13 mouse cellular contexts compared by ENCODE assay signal in the genomic region with DNA sequence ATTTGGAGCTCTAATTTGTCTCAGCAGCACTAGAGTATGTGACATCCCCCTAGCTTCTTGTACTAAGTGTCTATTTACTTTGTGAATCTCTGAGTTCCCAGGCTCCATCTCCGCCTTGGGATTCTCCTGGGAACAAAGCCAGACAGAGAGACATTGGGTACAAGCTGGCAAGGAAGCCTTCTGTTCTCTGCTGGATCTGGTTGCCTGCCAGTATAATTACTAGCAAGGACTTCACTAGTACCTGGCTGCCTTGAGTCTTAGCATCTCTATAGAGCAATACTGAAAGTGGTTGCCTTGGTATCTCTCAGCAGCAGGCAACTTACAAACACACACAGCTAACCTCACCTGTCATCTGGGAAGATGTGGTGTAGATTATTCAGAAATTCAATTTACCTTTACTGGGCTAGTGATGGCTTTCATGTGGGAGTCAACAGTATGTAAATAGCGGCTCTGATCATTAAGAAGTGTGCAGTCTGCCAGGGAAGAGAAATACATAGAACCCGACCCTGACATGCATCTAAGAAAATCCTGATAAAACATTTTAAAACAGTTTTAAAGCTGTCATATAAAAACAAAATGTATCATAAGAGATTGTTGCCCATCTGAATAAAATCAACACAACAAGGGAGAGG.
A peak's percentile ranks its signal among the peaks of the same experiment; 100 is the strongest.
DNase-seq lines count a peak whose midpoint lies in the region; ATAC-seq and TF ChIP-seq lines count a peak whose summit lies in the region.
"Had no signal": no experiment of that assay in that cellular context is flagged by ENCODE, and none has a peak within 500 bp of the region (broad histone marks: within the 10 kb centered on the region; RNA-seq: fewer than 3 reads in every experiment).

No protein-coding gene starts in this region.

- H3K4me1 ChIP-seq in forebrain, embryonic 15.5 days, result peaks cover 13% of the 10 kb centered on the region; the same call in 1 of the 2 replicates
- H3K4me1 ChIP-seq in forebrain, embryonic 11.5 days (replicated peaks; ENCODE audit: control insufficient read depth, insufficient read depth, low read length), result no peaks in the 10 kb centered on the region
- no peaks in the 10 kb centered on the region for H3K4me1 ChIP-seq in stomach, postnatal 0 days (replicated peaks; ENCODE audit: control insufficient read depth, insufficient read depth)

- H3K9ac ChIP-seq in forebrain, embryonic 15.5 days (replicated peaks), result no peak overlapping the region
- no peak overlapping the region for H3K9ac ChIP-seq in forebrain, embryonic 11.5 days (ENCODE audit: low read length)
- H3K9ac ChIP-seq in stomach, postnatal 0 days (ENCODE audit: low read length), result no peak overlapping the region
- H3K9ac ChIP-seq: neural tube, embryonic 13.5 days had no signal

- H3K9me3 ChIP-seq in forebrain, embryonic 15.5 days, result no peaks in the 10 kb centered on the region
- no peaks in the 10 kb centered on the region for H3K9me3 ChIP-seq in forebrain, embryonic 11.5 days (ENCODE audit: control insufficient read depth, low read length)
- H3K9me3 ChIP-seq in stomach, postnatal 0 days (ENCODE audit: control insufficient read depth, low read length), result no peaks in the 10 kb centered on the region
- H3K9me3 ChIP-seq: neural tube, embryonic 13.5 days had no signal

- no peak for DNase-seq in forebrain, embryonic 11.5 days (ENCODE audit: low spot score)
- DNase-seq in cerebellum, adult 9-11 months, result peak; percentile 60
- peak; percentile 75 to 78 for DNase-seq in layer of hippocampus, adult 8-10 months (ENCODE audit: low spot score in 2 of 2)
- peak; percentile 71 for DNase-seq in right cerebral cortex, adult 18-20 months
- no peak for DNase-seq in gastrocnemius, postnatal 10 days
- DNase-seq in stomach, postnatal 0 days (ENCODE audit: low spot score), result no peak
- DNase-seq: adrenal gland, postnatal 36 days; gastrocnemius, postnatal 14 days; kidney, adult 9 months; lung, postnatal 4 days had no signal

- H3K4me3 ChIP-seq in forebrain, embryonic 15.5 days, result no peak overlapping the region
- no peak overlapping the region for H3K4me3 ChIP-seq in forebrain, embryonic 11.5 days (ENCODE audit: low read depth, low read length)
- H3K4me3 ChIP-seq in stomach, postnatal 0 days (ENCODE audit: low read depth, low read length), result no peak overlapping the region
- H3K4me3 ChIP-seq: neural tube, embryonic 13.5 days had no signal

- H3K36me3 ChIP-seq in forebrain, embryonic 15.5 days, result no peaks in the 10 kb centered on the region
- H3K36me3 ChIP-seq in forebrain, embryonic 11.5 days (ENCODE audit: control insufficient read depth, insufficient read depth, low read length), result no peaks in the 10 kb centered on the region
- no peaks in the 10 kb centered on the region for H3K36me3 ChIP-seq in stomach, postnatal 0 days (ENCODE audit: control insufficient read depth, insufficient read depth, low read length)
- H3K36me3 ChIP-seq: neural tube, embryonic 13.5 days had no signal

- TF ChIP-seq EP300 in stomach, postnatal 0 days (optimal IDR thresholded peaks at IDR 0.05), result no peak

- peak; percentile 77 for ATAC-seq in forebrain, embryonic 15.5 days (replicated peaks)
- no peak for ATAC-seq in forebrain, embryonic 11.5 days (replicated peaks; ENCODE audit: low FRiP score)
- ATAC-seq in inflammation-experienced regulatory T-cells, adult 6 months, result no peak
- no peak for ATAC-seq in stomach, postnatal 0 days (ENCODE audit: low FRiP score, low TSS enrichment)

- no peak for TF ChIP-seq CTCF in stomach, postnatal 0 days (IDR thresholded peaks at IDR 0.05; ENCODE audit: low read depth)

- no peaks in the 10 kb centered on the region for H3K27me3 ChIP-seq in forebrain, embryonic 15.5 days
- no peaks in the 10 kb centered on the region for H3K27me3 ChIP-seq in forebrain, embryonic 11.5 days (ENCODE audit: control insufficient read depth, insufficient read depth, low read length)
- no peaks in the 10 kb centered on the region for H3K27me3 ChIP-seq in stomach, postnatal 0 days (ENCODE audit: control insufficient read depth, insufficient read depth, low read length)
- H3K27me3 ChIP-seq: neural tube, embryonic 13.5 days had no signal

- H3K4me2 ChIP-seq in forebrain, embryonic 15.5 days (replicated peaks), result no peak overlapping the region
- no peak overlapping the region for H3K4me2 ChIP-seq in forebrain, embryonic 11.5 days (ENCODE audit: low read depth, low read length, severe bottlenecking)
- no peak overlapping the region for H3K4me2 ChIP-seq in stomach, postnatal 0 days (replicated peaks; ENCODE audit: low read depth)
- H3K4me2 ChIP-seq: neural tube, embryonic 13.5 days had no signal

- WGBS in forebrain, embryonic 15.5 days, result 57% methylated on average over 3 of the region's 3 CpGs
- WGBS in forebrain, embryonic 11.5 days, result 87% methylated on average over 3 of the region's 3 CpGs
- 65% methylated on average over 3 of the region's 3 CpGs for WGBS in stomach, postnatal 0 days

- no peak overlapping the region for H3K27ac ChIP-seq in forebrain, embryonic 15.5 days (replicated peaks)
- H3K27ac ChIP-seq in forebrain, embryonic 11.5 days (ENCODE audit: low read depth, low read length), result no peak overlapping the region
- H3K27ac ChIP-seq in stomach, postnatal 0 days (replicated peaks), result no peak overlapping the region
- H3K27ac ChIP-seq: neural tube, embryonic 13.5 days had no signal

Comparison
In these comparisons a context has a peak if more than half of its experiments do, and no peak if none do; other contexts are left out.
1. DNase-seq: peak in cerebellum, adult 9-11 months (single experiment), layer of hippocampus, adult 8-10 months (2 of 2) and right cerebral cortex, adult 18-20 months (single experiment); none in forebrain, embryonic 11.5 days (single experiment), gastrocnemius, postnatal 10 days (single experiment) and stomach, postnatal 0 days (single experiment).